Mouse (Mus musculus): ENCODE data around the gene Insr.
A peak's percentile ranks its signal among the peaks of the same experiment; 100 is the strongest.
"Not testable (repeated sequence)": the region's sequence is repeated elsewhere in the genome, so short reads cannot be mapped to it uniquely, and the experiment has no call there.

The Insr gene

GRCm38 (mm10) chr8:3179930-3180329, 99.5 kb downstream of the Insr start:
- peak; percentile 18 to 26 for DNase-seq

GRCm38 (mm10) chr8:3177440-3177839, 102.0 kb downstream of the Insr start:
- DNase-seq, result no peak

- DNase-seq, result no peak
Measured at GRCm38 (mm10) chr8:3172246-3172645, 107.2 kb downstream of the Insr start.

- no peak for DNase-seq
Measured at GRCm38 (mm10) chr8:3146506-3146905, 132.9 kb downstream of the Insr start.

GRCm38 (mm10) chr8:3100416-3100815, 179.0 kb downstream of the Insr start:
- DNase-seq, result not testable (repeated sequence)

Measured in B cell, adult 2 months (primary cell).